Mouse (Mus musculus) intestine, embryonic 15.5 days (tissue): ENCODE measurements at regions not wholly inside any gene's neighbourhood (a gene's known extent, or its start where the extent isn't known, plus 50 kb on each side); places are given as distances from the start of the nearest gene placed in this dataset.

Experiments
- ATAC-seq: fragments of 200-750 bp; cut with Nextera tagmentation; 2 replicates; pipeline ENCODE4 v1.8.0; 2017; ENCODE audit warnings: moderate TSS enrichment, moderate library complexity
- H3K27ac ChIP-seq: fragments of 300-500 bp; sonication (generic); 2 replicates; pipeline ENCODE4 v1.5.1; 2015; ENCODE audit warnings: mild to moderate bottlenecking, inconsistent platforms
- H3K27me3 ChIP-seq: fragments of 300-500 bp; sonication (generic); replicated peaks from 2 replicates; pipeline ENCODE4 v1.6.1; 2015; ENCODE audit warnings: inconsistent platforms
- H3K36me3 ChIP-seq: fragments of 300-500 bp; sonication (generic); 2 replicates; pipeline ENCODE4 v1.6.1; 2015; ENCODE audit warnings: inconsistent platforms
- H3K4me1 ChIP-seq: fragments of 300-500 bp; sonication (generic); replicated peaks from 2 replicates; pipeline ENCODE4 v1.6.1; 2015; ENCODE audit warnings: inconsistent platforms
- H3K4me2 ChIP-seq: fragments of 300-500 bp; sonication (generic); replicated peaks from 2 replicates; pipeline ENCODE4 v1.6.1; 2015; ENCODE audit warnings: mild to moderate bottlenecking, inconsistent platforms
- H3K4me3 ChIP-seq: fragments of 300-500 bp; sonication (generic); replicated peaks from 2 replicates; pipeline ENCODE4 v1.5.1; 2015; ENCODE audit warnings: inconsistent platforms
- H3K9ac ChIP-seq: fragments of 300-500 bp; sonication (generic); 2 replicates; pipeline ENCODE4 v1.6.1; 2015; ENCODE audit warnings: inconsistent platforms
- H3K9me3 ChIP-seq: fragments of 300-500 bp; sonication (generic); 2 replicates; pipeline ENCODE4 v1.6.1; 2016; ENCODE audit warnings: inconsistent platforms
- WGBS: fragments of 180-500 bp; shearing (Covaris S2); methylation state at CpG from one replicate; pipeline ENCODE4 v1.1.7; 2015; 5-methylcytosine and 5-hydroxymethylcytosine counted together

DNA sequence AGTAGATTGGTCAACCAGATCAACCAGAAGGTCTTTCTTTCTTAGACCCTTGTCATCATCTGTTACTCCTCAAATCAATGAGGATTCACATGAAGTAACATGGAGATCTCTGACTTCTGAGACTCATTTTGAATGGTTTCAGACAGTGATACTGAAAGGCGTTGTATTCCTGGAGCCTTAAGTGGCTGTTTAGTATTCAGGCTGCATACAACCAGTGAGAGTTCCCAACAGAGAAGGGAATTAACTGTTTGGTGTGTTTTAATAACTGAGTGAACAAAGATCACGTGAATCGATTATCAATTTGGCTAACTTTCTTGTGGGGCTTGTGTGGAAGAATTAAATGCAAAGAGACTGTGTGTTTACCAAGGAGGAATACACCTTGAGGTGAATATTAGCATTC is 406.4 kb downstream of the Igsf11 start:
- Histone ChIP-seq H3K9ac (no peak overlapping the region), H3K4me2 (no peak overlapping the region), H3K4me1 (no peaks in the 10 kb centered on the region), H3K36me3 (no peaks in the 10 kb centered on the region), H3K9me3 (no peaks in the 10 kb centered on the region), H3K27me3 (no peaks in the 10 kb centered on the region), H3K4me3 (no peak overlapping the region), H3K27ac (no peak overlapping the region)
- ATAC-seq = no peak
- WGBS = 91% methylated on average over 3 of the region's 3 CpGs

DNA sequence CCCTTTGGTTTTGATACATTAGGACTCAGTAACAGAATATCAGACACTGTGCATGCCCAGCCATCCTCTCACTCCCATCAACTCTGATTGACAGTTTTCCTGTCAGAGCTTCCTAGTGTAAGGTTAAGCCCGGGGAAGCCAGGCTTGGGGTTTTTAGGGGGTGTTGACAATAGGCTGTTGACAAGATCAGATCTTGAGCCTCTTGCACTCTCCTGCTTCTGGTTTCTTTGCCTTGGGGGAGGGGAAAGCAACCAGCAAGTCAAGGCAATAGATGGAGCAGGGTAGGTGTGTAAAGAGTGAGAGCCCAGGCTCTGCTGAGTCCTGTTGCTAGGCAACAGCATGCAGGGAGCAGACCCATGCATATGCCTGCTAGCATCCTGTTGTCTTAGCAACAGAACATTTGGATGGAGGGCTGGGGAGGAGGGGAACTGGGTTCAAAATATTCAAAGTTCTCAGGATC is 410.5 kb downstream of the Igsf11 start:
- Histone ChIP-seq H3K9ac (no peak overlapping the region), H3K27ac (no peak overlapping the region), H3K9me3 (no peaks in the 10 kb centered on the region), H3K27me3 (no peaks in the 10 kb centered on the region), H3K4me2 (no peak overlapping the region), H3K4me1 (no peaks in the 10 kb centered on the region), H3K36me3 (no peaks in the 10 kb centered on the region), H3K4me3 (no peak overlapping the region)
- 21% methylated on average over 1 of the region's 1 CpGs for WGBS
- ATAC-seq = no peak

DNA sequence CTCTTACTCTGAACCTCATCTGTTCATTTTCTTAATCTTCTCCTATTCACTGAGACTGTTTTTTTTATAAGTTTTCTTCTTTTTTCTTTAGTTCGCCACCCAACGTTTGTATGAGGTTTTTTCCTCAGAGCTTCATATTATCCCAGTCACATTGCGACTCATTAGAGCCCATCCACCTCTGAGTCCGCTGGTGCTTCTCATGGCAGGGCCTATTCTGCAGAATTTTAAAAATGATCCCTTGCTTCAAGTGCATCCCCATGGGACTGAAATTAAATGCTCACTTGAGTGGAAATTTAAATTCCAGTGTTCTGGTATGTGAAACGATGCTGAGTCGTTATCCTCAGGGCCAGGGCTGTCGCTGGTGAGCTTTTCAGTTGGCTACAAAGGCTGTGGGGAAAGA is 410.9 kb downstream of the Igsf11 start:
- WGBS = 67% methylated on average over 7 of the region's 7 CpGs
- Histone ChIP-seq H3K9me3 (no peaks in the 10 kb centered on the region), H3K27me3 (no peaks in the 10 kb centered on the region), H3K9ac (no peak overlapping the region), H3K4me2 (no peak overlapping the region), H3K4me3 (no peak overlapping the region), H3K4me1 (no peaks in the 10 kb centered on the region), H3K27ac (no peak overlapping the region), H3K36me3 (no peaks in the 10 kb centered on the region)
- ATAC-seq = no peak

DNA sequence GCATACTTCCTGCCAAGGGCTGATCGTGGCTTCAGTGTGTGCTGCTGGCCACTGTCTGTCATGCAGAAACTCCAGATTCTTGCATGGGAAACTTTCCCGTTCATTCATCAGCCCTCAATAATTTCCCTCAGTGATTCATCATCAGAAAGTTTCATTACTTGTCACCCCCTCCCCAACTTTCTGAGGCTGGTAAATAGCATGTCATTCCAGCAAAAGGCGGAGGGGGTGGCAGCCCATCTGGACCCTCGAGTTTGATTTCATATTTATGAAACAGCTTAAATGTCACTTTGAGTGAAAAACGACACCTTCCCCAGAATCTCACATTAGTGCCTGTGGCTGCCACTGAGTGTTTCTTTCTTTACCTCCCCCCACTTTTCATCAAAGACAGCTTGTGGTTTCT is 415.5 kb downstream of the Igsf11 start:
- no peaks in the 10 kb centered on the region for H3K9me3 ChIP-seq
- no peak for ATAC-seq
- H3K4me1 ChIP-seq = no peaks in the 10 kb centered on the region
- no peak overlapping the region for H3K4me3 ChIP-seq
- no peak overlapping the region for H3K27ac ChIP-seq
- no peaks in the 10 kb centered on the region for H3K27me3 ChIP-seq
- WGBS = 59% methylated on average over 5 of the region's 5 CpGs
- no peak overlapping the region for H3K9ac ChIP-seq
- H3K36me3 ChIP-seq = no peaks in the 10 kb centered on the region
- no peak overlapping the region for H3K4me2 ChIP-seq

DNA sequence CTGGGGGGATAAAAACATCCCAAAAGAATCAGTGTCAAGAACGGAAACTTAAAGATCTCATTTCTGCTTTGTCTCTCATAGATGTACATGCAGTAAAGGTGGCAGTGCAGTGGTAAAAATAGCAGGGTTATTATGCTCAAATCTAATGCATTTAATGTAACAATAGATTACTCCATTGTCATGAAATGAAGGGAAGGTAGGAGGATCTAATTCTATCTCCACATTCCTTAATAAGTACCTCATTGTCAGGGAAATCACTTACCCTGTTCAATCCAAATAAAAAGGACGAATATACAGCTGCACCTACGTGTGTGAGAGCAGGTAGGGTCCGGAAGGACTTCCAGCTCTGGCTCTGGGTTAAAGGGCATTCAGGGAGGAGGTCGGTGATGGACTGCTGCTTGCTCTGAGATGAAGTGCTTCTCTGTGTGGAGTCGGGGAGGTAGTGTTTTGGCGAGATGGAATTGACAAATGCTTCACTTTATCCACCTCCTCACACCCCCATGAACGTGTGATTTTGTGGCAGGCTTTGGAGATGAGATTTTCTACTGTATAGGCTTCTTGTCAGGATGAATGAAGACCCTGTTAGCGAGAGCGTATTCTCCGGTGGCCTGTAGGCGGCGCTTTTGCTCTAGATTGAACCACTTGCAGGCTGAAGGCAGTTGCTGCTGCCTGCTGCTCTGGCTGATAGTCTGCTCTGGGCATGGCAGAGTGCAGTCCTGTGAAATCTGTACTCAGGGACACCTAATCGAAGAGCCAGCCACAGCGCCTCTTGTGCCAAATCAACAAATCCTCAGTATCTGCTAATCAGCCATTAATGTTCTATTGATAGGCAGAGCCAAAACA is 424.5 kb downstream of the Igsf11 start:
- H3K4me3 ChIP-seq = no peak overlapping the region
- 23% methylated on average over 15 of the region's 15 CpGs for WGBS
- H3K9ac ChIP-seq = no peak overlapping the region
- H3K27me3 ChIP-seq = no peaks in the 10 kb centered on the region
- ATAC-seq = no peak; the same call in 1 of the 2 replicates
- H3K36me3 ChIP-seq = no peaks in the 10 kb centered on the region
- H3K9me3 ChIP-seq = no peaks in the 10 kb centered on the region
- H3K4me1 ChIP-seq = no peaks in the 10 kb centered on the region
- H3K27ac ChIP-seq = no peak overlapping the region
- no peak overlapping the region for H3K4me2 ChIP-seq

DNA sequence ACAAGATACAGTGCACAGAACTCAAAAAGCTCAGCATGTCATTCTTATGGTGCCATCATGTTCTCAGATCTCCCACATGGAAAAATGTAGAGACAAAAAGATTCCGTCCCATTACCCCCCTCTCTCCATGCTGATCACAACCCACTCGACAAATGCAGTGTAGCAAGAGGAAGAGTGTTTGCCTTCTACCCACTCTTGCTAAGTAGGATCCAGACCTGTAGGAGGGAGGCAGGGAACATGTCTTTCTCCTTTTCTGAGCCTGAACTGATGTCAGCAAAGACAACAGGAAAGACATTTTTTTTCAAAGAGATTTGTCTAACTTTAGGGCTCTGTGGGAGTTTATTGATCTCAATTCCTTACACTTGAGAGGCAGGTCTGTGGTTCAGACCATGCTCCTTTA is 433.2 kb downstream of the Igsf11 start:
- Histone ChIP-seq H3K27me3 (no peaks in the 10 kb centered on the region), H3K4me1 (no peaks in the 10 kb centered on the region), H3K9me3 (no peaks in the 10 kb centered on the region), H3K36me3 (no peaks in the 10 kb centered on the region), H3K4me2 (no peak overlapping the region), H3K4me3 (no peak overlapping the region), H3K9ac (no peak overlapping the region), H3K27ac (no peak overlapping the region)
- ATAC-seq = no peak
- WGBS = 88% methylated on average over 2 of the region's 2 CpGs

DNA sequence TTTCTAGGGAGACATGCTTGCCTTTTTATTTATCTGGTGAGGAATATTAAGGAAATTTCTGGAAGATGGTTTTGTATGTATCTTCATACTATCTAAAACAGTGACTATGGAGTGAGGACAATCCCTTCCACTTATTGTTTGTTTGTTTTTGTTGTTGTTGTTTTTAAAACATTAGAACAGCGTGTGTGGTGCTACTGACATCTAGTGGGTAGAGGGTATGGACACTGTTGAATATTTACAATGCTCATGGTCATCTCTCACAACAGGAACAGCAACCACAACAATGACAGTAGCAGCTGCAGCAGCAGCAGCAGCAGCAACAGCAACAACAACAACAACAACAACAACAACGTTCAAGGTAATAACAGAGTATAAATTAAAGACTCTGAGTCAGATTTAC is 471.2 kb downstream of the Igsf11 start:
- H3K27me3 ChIP-seq = no peaks in the 10 kb centered on the region
- no peak overlapping the region for H3K4me2 ChIP-seq
- no peak for ATAC-seq
- no peaks in the 10 kb centered on the region for H3K4me1 ChIP-seq
- no peak overlapping the region for H3K9ac ChIP-seq
- H3K27ac ChIP-seq = no peak overlapping the region
- no peaks in the 10 kb centered on the region for H3K9me3 ChIP-seq
- H3K4me3 ChIP-seq = no peak overlapping the region
- WGBS = 74% methylated on average over 2 of the region's 2 CpGs
- H3K36me3 ChIP-seq = no peaks in the 10 kb centered on the region

DNA sequence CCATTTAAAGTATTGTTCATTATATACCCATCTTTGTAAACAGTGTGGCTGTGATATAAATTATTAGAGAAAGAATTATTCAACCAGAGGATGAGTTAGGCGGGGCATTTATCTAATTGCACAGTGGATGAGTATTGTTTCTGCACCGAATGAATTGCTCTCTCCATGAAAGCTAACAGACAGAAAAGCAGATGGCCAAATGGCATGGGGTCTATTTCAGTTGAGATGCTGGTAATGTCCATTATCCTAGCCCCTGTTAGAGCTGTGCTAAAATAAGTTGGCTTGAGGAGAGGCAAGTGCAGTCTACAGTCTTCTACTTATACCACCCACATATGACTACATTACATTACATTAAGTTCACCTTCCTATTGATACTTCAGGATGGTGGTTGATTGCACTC is 475.8 kb downstream of the Igsf11 start:
- Histone ChIP-seq H3K27me3 (no peaks in the 10 kb centered on the region), H3K27ac (no peak overlapping the region), H3K9ac (no peak overlapping the region), H3K36me3 (no peaks in the 10 kb centered on the region), H3K4me3 (no peak overlapping the region), H3K9me3 (no peaks in the 10 kb centered on the region), H3K4me1 (no peaks in the 10 kb centered on the region), H3K4me2 (no peak overlapping the region)
- 66% methylated on average over 2 of the region's 2 CpGs for WGBS
- no peak for ATAC-seq

DNA sequence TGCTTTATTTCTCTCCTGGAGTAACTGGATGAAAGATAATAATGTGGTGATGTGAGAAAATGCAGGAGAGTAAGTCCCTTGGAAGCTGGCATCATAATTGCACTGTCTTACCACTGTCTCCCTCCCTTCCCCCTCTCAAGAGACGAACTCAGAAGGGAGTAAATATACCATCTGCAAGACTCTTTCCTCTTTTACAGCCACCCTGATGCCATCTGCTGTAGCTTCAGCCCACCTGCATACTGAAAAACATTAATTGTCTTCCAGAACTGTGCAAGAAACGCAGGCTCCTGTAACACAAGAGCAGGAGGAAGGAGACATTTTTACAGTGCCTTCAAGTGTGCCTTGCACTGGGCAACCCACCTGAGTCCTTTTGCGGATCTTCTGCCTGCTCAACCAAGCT is 482.1 kb downstream of the Igsf11 start:
- ATAC-seq = no peak
- no peak overlapping the region for H3K27ac ChIP-seq
- H3K4me2 ChIP-seq = no peak overlapping the region
- no peak overlapping the region for H3K4me3 ChIP-seq
- no peaks in the 10 kb centered on the region for H3K27me3 ChIP-seq
- WGBS = 77% methylated on average over 3 of the region's 3 CpGs
- H3K9ac ChIP-seq = no peak overlapping the region
- H3K9me3 ChIP-seq = no peaks in the 10 kb centered on the region
- no peaks in the 10 kb centered on the region for H3K36me3 ChIP-seq
- no peaks in the 10 kb centered on the region for H3K4me1 ChIP-seq

DNA sequence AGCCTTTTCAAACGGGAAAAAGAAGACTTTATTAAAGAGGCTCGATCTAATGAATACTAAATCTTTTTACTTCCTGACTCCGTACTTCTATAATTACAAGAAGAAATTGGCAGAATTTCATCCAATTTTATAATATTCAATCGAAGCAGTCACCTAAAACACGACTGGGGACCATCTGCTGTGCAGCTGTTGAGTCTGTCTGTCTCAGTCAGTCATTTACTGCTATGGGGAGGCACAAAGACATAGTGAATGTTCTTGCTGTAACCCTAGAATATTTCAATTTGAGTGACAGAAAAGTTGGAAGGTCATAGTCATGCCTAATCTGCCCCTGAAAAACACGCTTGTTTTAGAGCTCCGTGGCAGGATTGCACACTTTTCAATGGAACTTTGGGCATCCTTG is 487.5 kb downstream of the Igsf11 start:
- ATAC-seq = no peak
- no peak overlapping the region for H3K4me2 ChIP-seq

DNA sequence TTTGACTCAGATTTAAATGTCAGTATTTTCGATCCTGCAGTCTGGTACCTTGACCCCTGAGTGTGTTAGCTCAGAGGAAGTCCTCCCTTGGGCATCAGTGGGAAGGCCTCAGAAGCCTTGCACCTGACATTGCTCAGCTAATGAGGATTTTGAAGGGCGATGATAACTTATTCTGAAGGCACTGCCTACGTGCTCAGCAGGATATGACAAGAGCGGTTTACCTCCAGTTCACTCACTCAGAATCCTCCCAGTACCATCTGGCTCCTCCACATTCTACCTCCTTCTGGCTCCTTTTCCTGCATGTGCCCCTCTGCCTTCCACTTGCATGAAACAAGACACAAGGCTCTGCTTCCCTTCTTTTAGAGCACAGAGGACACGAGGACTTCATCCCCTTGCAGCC is 497.5 kb downstream of the Igsf11 start:
- no peaks in the 10 kb centered on the region for H3K4me1 ChIP-seq
- no peak overlapping the region for H3K9ac ChIP-seq
- H3K27me3 ChIP-seq = no peaks in the 10 kb centered on the region
- no peak overlapping the region for H3K27ac ChIP-seq
- no peak for ATAC-seq
- no peaks in the 10 kb centered on the region for H3K36me3 ChIP-seq
- WGBS = 73% methylated on average over 5 of the region's 5 CpGs
- no peak overlapping the region for H3K4me3 ChIP-seq
- H3K4me2 ChIP-seq = no peak overlapping the region
- H3K9me3 ChIP-seq = no peaks in the 10 kb centered on the region

More for the DNA sequence above, 487.5 kb downstream of the Igsf11 start:
- Histone ChIP-seq H3K9ac (no peak overlapping the region), H3K9me3 (no peaks in the 10 kb centered on the region), H3K27ac (no peak overlapping the region), H3K36me3 (no peaks in the 10 kb centered on the region), H3K4me3 (no peak overlapping the region), H3K4me1 (no peaks in the 10 kb centered on the region), H3K27me3 (no peaks in the 10 kb centered on the region)
- 74% methylated on average over 7 of the region's 7 CpGs for WGBS

DNA sequence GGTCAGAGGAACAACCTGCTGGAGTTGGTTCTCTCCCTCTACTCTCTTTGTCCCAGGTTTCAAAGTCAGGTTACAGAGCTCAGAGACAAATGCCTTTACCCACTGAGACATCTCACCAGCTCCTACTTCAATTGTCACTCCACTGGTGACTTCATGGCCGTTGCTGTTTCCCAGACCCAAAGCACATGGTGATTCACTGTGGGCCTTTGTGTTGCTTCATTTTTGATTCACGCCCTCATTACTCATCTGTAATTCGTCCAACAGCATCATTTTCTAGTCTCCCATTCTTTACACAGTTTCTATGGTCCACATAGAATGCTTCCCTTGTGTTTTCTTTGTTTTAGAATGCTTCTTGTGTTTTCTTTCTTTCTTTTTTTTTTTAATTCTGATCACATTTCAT is 498.2 kb downstream of the Igsf11 start:
- no peaks in the 10 kb centered on the region for H3K27me3 ChIP-seq
- no peaks in the 10 kb centered on the region for H3K4me1 ChIP-seq
- ATAC-seq = no peak
- no peak overlapping the region for H3K27ac ChIP-seq
- WGBS = 76% methylated on average over 3 of the region's 3 CpGs
- no peak overlapping the region for H3K4me2 ChIP-seq
- H3K9me3 ChIP-seq = no peaks in the 10 kb centered on the region
- no peak overlapping the region for H3K4me3 ChIP-seq
- H3K9ac ChIP-seq = no peak overlapping the region
- H3K36me3 ChIP-seq = no peaks in the 10 kb centered on the region

DNA sequence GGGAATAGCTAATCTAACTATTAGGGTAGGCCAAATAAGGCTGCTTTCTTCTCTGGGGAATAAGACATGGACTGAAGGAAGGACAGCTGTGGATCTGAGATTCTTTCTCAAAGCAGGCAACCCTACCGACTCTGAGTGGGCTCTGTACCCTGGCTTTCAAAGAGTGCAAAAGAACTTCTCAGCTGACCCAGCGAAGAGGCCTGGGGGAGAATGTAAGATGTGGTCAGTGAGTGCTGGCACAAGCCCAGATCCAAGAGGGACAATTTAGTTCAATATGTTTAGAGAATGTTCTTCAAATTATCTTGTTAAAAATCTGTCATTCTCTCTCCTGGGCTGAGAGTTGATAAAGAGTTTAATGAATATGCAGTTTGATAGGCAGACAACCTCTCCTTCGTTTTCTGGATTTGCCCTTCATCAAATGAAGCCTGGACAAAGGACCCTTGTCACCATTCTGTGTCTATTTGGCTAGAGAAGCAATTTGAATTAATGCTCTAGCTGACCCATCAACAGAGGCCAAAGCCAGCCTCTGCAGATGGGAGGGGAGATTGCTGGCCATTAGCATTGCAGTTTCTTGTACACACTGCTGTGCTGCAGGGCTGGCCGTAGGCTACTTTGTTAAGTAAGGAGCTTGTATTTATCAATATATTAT is 509.8 kb downstream of the Igsf11 start:
- Histone ChIP-seq H3K27ac (no peak overlapping the region), H3K9me3 (no peaks in the 10 kb centered on the region), H3K4me1 (no peaks in the 10 kb centered on the region), H3K36me3 (no peaks in the 10 kb centered on the region), H3K4me3 (no peak overlapping the region), H3K9ac (no peak overlapping the region), H3K27me3 (no peaks in the 10 kb centered on the region), H3K4me2 (no peak overlapping the region)
- 77% methylated on average over 4 of the region's 4 CpGs for WGBS
- ATAC-seq = no peak
